Mouse (Mus musculus): ENCODE data around the gene Polrmt. TPM values are rescaled to one million over a fixed set of nuclear protein-coding genes. Genes with fewer than 3 reads are reported as not detected.

The Polrmt gene
- polyA plus RNA-seq, 1 experiment from 2014 or later = 43.9 TPM

DNA sequence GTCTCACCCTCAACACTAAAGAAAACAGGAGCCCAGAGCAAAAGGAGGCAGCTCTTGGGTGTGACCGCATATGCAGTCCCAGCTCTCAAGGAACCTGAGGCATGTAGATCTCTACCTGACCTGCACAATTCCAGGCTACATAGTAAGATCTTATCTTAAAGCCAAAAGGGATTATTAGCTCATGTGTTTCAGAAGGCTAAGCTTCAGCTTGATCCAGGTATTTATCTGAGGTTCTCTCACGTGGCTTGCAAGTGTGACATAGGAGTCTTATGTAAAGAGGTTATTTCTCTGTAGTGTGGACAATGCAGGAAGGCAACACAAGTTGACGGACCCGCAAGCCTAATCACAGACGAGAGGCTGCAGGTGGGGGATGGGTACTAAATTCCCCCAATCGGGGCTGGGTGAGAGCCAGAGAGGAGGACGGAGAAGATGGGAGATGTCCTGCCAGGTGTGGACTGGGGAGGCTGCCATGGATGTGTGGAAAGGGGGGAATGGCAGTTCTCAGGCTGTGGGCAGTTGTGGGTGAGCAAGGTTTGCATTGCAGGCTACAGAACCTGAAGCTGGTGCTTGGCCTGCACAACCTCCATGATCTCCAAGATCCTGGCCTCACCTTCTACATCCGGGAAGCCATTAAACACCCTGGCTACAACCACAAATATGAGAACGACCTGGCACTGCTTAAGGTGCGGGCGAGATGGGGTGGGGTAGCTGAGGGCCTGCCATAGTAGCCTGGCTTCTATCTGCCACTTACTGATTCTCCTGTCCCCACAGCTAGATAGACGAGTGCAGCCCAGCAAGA lies 52.6 kb downstream of the Polrmt start:
- Histone ChIP-seq H3K27me3 (no peaks in the 10 kb centered on the region), H3K9ac (replicated peaks) (no peak overlapping the region; the same call in 1 of the 2 replicates), H3K4me1 (replicated peaks) (no peaks in the 10 kb centered on the region; the same call in 1 of the 2 replicates), H3K27ac (no peak overlapping the region), H3K4me3 (replicated peaks) (no peak overlapping the region), H3K4me2 (replicated peaks) (no peak overlapping the region), H3K9me3 (no peaks in the 10 kb centered on the region), H3K36me3 (peaks cover 6% of the 10 kb centered on the region)
- ATAC-seq = no peak
- 80% methylated on average over 12 of the region's 12 CpGs for WGBS

DNA sequence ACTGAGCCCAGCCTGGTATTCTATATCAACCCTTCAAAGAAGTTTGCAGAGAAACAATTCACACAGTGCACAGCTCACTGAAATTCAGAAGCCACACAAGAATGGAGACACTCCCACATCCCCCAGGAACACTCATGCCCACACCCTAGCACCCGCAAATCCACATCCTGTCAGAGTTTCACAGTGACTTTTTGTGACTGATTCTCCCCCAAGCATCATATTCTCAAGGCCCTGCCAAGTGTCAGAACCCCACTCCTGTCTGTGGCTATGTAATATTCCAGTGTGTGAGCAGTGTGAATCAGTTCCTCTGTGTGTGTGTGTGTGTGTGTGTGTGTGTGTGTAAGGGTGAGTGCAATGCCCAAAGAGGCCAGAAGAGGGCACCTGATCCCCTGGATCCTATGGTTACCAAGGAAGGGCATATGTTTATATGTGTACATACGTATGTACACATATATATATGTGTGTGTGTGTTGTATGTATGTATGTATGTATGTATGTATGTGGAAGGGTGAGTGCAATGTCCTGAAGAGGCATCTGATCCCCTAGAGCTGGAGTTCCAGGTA lies 54.3 kb downstream of the Polrmt start:
- Histone ChIP-seq H3K27me3 (no peaks in the 10 kb centered on the region), H3K36me3 (peaks cover 23% of the 10 kb centered on the region), H3K4me2 (replicated peaks) (no peak overlapping the region), H3K27ac (no peak overlapping the region), H3K9me3 (no peaks in the 10 kb centered on the region), H3K9ac (replicated peaks) (no peak overlapping the region), H3K4me3 (replicated peaks) (no peak overlapping the region), H3K4me1 (replicated peaks) (no peaks in the 10 kb centered on the region; the same call in 1 of the 2 replicates)
- 93% methylated on average over 2 of the region's 2 CpGs for WGBS
- ATAC-seq = no peak

DNA sequence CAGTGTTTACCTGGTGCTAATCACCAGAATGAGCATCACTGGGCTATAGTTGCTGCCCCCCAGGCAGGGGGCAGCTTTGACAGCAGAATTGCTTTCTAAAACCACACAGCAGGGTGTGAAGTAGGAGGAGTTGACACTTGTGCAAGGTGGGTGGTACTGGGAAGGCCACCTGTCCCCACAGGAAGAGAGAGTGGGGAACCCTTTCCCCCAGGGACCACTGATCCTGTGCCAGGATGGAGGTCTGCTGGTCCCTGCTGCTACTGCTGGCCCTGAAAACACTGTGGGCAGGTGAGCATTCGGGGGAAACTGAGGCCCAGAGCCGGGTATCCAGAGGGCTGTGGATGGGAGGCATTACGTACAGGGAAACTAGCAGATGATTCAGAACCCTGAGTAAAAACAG lies 57.2 kb downstream of the Polrmt start:
- WGBS = 91% methylated on average over 3 of the region's 3 CpGs
- no peak overlapping the region for H3K4me3 ChIP-seq (replicated peaks)
- no peak overlapping the region for H3K4me2 ChIP-seq (replicated peaks)
- H3K27me3 ChIP-seq = no peaks in the 10 kb centered on the region
- peaks cover 4% of the 10 kb centered on the region for H3K4me1 ChIP-seq (replicated peaks)
- H3K9me3 ChIP-seq = no peaks in the 10 kb centered on the region
- no peak for ATAC-seq
- H3K27ac ChIP-seq = no peak overlapping the region
- no peak overlapping the region for H3K9ac ChIP-seq (replicated peaks)
- peaks cover 52% of the 10 kb centered on the region for H3K36me3 ChIP-seq

DNA sequence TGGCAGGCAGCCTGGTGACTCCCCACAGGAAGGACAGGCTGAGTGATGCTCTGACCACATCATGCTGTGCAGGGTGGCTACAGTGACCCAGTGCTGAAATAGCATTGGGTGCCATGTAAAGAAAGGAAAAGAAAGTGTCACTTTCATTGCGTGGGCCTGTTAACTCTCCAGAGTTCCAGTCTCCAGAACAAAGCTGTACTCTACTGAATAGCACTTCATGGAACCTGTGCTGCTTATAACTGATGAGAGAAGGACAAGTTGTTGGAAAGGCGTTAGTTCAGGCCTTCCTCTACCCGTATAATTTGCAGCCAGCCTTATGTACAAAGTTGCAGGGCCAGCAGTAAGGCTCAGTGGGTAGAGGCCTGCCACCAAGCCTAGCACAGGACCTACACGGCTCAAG lies 57.7 kb downstream of the Polrmt start, which contains the start of gene Gzmm:
TSS of gene Gzmm (plus strand) at position 301 of the 400 bp plus-strand sequence.
- 85% methylated on average over 4 of the region's 4 CpGs for WGBS
- no peak for ATAC-seq
- peaks cover 53% of the 10 kb centered on the region for H3K36me3 ChIP-seq
- H3K4me2 ChIP-seq (replicated peaks) = no peak within 1 kb of the TSS
- no peak within 1 kb of the TSS for H3K27ac ChIP-seq
- H3K4me1 ChIP-seq (replicated peaks) = peaks cover 8% of the 10 kb centered on the region
- no peak within 1 kb of the TSS for H3K4me3 ChIP-seq (replicated peaks)
- H3K9ac ChIP-seq (replicated peaks) = no peak within 1 kb of the TSS
- no peaks in the 10 kb centered on the region for H3K27me3 ChIP-seq
- H3K9me3 ChIP-seq = no peaks in the 10 kb centered on the region

DNA sequence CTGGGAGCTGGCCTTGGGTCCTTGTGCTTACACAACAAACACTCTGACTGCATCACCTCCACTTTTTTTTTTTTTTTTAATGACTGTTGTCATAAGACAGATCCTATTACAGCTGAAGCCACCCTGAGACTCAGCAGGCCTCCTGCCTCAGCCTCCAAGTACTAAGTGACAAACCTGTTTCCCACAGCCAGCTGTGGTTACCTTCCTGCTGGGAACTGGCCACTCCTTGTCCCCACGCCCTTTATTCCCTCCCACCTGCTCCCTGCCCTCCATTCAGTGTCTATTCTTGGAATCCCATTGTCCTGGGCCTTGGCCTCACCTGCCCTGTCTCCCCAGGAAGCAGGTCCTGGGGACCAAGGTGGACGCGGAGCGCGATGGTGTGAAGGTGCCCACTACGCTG lies 58.9 kb downstream of the Polrmt start:
- H3K9me3 ChIP-seq = no peaks in the 10 kb centered on the region
- no peak overlapping the region for H3K27ac ChIP-seq
- ATAC-seq = no peak
- WGBS = 97% methylated on average over 6 of the region's 6 CpGs
- no peak overlapping the region for H3K4me3 ChIP-seq (replicated peaks)
- no peak overlapping the region for H3K4me2 ChIP-seq (replicated peaks)
- peaks cover 53% of the 10 kb centered on the region for H3K36me3 ChIP-seq
- H3K27me3 ChIP-seq = no peaks in the 10 kb centered on the region
- H3K9ac ChIP-seq (replicated peaks) = no peak overlapping the region
- peaks cover 20% of the 10 kb centered on the region for H3K4me1 ChIP-seq (replicated peaks)

DNA sequence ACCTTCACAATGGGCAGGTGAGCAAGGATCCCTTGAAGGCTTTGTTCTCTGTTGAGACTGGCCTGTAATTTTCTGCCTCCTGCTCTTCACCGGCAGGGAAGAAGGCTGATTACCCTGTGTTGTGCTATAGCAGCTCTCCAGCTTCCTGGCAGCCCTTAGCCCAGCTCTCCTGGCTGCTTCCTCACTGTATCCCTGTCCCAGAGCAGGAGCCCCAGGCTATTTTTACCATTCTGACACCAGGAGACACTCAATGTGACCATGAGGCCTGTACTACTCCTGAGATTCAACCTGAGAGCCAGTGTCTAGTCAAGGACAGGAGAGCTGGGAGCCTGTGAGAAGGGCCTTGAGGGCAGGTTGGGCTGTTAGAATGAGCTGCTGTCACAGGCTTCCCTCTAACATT lies 59.7 kb downstream of the Polrmt start:
- Histone ChIP-seq H3K27ac (no peak overlapping the region), H3K9me3 (no peaks in the 10 kb centered on the region), H3K4me2 (replicated peaks) (no peak overlapping the region), H3K4me1 (replicated peaks) (peaks cover 20% of the 10 kb centered on the region), H3K36me3 (peaks cover 53% of the 10 kb centered on the region), H3K4me3 (replicated peaks) (no peak overlapping the region), H3K9ac (replicated peaks) (no peak overlapping the region), H3K27me3 (no peaks in the 10 kb centered on the region)
- 100% methylated on average over 1 of the region's 1 CpGs for WGBS
- no peak for ATAC-seq

DNA sequence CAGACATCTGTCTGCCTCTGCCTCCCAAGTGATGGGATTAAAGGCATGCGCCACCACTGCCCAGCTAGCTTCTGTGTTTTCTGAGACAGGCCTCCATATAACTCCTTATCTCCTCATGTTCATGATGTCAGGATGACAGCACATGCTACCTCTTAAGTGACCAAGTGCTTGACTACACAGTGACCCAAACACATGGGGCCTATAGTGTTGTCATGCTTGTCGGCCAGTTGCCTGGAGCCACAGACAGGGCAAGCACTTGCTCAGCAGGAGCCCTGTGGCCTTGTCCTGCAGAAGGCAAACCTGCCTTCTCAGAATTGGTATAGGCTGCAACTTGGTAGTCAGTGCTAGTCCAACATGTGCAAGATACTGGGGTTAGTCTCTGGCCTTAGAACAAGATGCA lies 60.2 kb downstream of the Polrmt start:
- 90% methylated on average over 2 of the region's 2 CpGs for WGBS
- Histone ChIP-seq H3K36me3 (peaks cover 53% of the 10 kb centered on the region), H3K27me3 (no peaks in the 10 kb centered on the region)

More for the DNA sequence above, 60.2 kb downstream of the Polrmt start:
- Histone ChIP-seq H3K9ac (replicated peaks) (no peak overlapping the region), H3K27ac (no peak overlapping the region), H3K4me2 (replicated peaks) (no peak overlapping the region), H3K4me3 (replicated peaks) (no peak overlapping the region), H3K4me1 (replicated peaks) (peaks cover 22% of the 10 kb centered on the region), H3K9me3 (no peaks in the 10 kb centered on the region)
- no peak for ATAC-seq

Other genes starting within 250 kb of the Polrmt start
- gene Plpp2, start 212.8 kb downstream of the Polrmt start, polyA plus RNA-seq (2015; fragmentation: Nextera tagmentation; extraction: Ambion mirVana) = 9.5 and 10.5 TPM in 2 replicates
- gene Mier2, start 191.4 kb downstream of the Polrmt start, polyA plus RNA-seq (2015; fragmentation: Nextera tagmentation; extraction: Ambion mirVana) = 50.4 and 61.4 TPM in 2 replicates
- not detected in 2 replicates for gene Theg, start 159.2 kb downstream of the Polrmt start, polyA plus RNA-seq (2015; fragmentation: Nextera tagmentation; extraction: Ambion mirVana)
- gene C2cd4c, start 132.6 kb downstream of the Polrmt start, polyA plus RNA-seq (2015; fragmentation: Nextera tagmentation; extraction: Ambion mirVana) = 0.24 and 0.28 TPM in 2 replicates
- 18.4 and 20.5 TPM in 2 replicates for gene Shc2, start 108.7 kb downstream of the Polrmt start, polyA plus RNA-seq (2015; fragmentation: Nextera tagmentation; extraction: Ambion mirVana)
- gene Odf3l2, start 100.8 kb downstream of the Polrmt start, polyA plus RNA-seq (2015; fragmentation: Nextera tagmentation; extraction: Ambion mirVana) = 0.27 TPM in 1 of 2 replicates, not detected in the other
- 0.50 and 0.90 TPM in 2 replicates for gene Madcam1, start 82.0 kb downstream of the Polrmt start, polyA plus RNA-seq (2015; fragmentation: Nextera tagmentation; extraction: Ambion mirVana)
- 80.8 and 84.1 TPM in 2 replicates for gene Tpgs1, start 77.2 kb downstream of the Polrmt start, polyA plus RNA-seq (2015; fragmentation: Nextera tagmentation; extraction: Ambion mirVana)
- 109 and 110 TPM in 2 replicates for gene Cdc34, start 64.4 kb downstream of the Polrmt start, polyA plus RNA-seq (2015; fragmentation: Nextera tagmentation; extraction: Ambion mirVana)
- 1.4 and 1.7 TPM in 2 replicates for gene Gzmm, start 57.6 kb downstream of the Polrmt start, polyA plus RNA-seq (2015; fragmentation: Nextera tagmentation; extraction: Ambion mirVana)
- 564 and 608 TPM in 2 replicates for gene Bsg, start 42.1 kb downstream of the Polrmt start, polyA plus RNA-seq (2015; fragmentation: Nextera tagmentation; extraction: Ambion mirVana)
- 0.18 and 0.43 TPM in 2 replicates for gene Hcn2, start 29.9 kb downstream of the Polrmt start, polyA plus RNA-seq (2015; fragmentation: Nextera tagmentation; extraction: Ambion mirVana)
- 1.1 and 1.3 TPM in 2 replicates for gene Fgf22, start 8.5 kb upstream of the Polrmt start, polyA plus RNA-seq (2015; fragmentation: Nextera tagmentation; extraction: Ambion mirVana)
- 71.5 and 82.3 TPM in 2 replicates for gene Rnf126, start 20.4 kb upstream of the Polrmt start, polyA plus RNA-seq (2015; fragmentation: Nextera tagmentation; extraction: Ambion mirVana)
- 0.63 and 1.1 TPM in 2 replicates for gene Fstl3, start 30.7 kb upstream of the Polrmt start, polyA plus RNA-seq (2015; fragmentation: Nextera tagmentation; extraction: Ambion mirVana)
- not detected in 2 replicates for gene Prss57, start 44.4 kb upstream of the Polrmt start, polyA plus RNA-seq (2015; fragmentation: Nextera tagmentation; extraction: Ambion mirVana)
- gene Palm, start 47.0 kb upstream of the Polrmt start, polyA plus RNA-seq (2015; fragmentation: Nextera tagmentation; extraction: Ambion mirVana) = 246 and 261 TPM in 2 replicates
- gene Misp, start 74.4 kb upstream of the Polrmt start, polyA plus RNA-seq (2015; fragmentation: Nextera tagmentation; extraction: Ambion mirVana) = 0.36 and 0.85 TPM in 2 replicates
- gene Ptbp1, start 107.8 kb upstream of the Polrmt start, polyA plus RNA-seq (2015; fragmentation: Nextera tagmentation; extraction: Ambion mirVana) = 106 and 116 TPM in 2 replicates
- gene Prtn3, start 127.9 kb upstream of the Polrmt start, polyA plus RNA-seq (2015; fragmentation: Nextera tagmentation; extraction: Ambion mirVana) = 14.9 and 16.9 TPM in 2 replicates
- gene Plppr3, start 128.1 kb upstream of the Polrmt start, polyA plus RNA-seq (2015; fragmentation: Nextera tagmentation; extraction: Ambion mirVana) = 426 and 432 TPM in 2 replicates
- not detected in 2 replicates for gene Elane, start 139.7 kb upstream of the Polrmt start, polyA plus RNA-seq (2015; fragmentation: Nextera tagmentation; extraction: Ambion mirVana)
- gene Cfd, start 144.3 kb upstream of the Polrmt start, polyA plus RNA-seq (2015; fragmentation: Nextera tagmentation; extraction: Ambion mirVana) = not detected in 2 replicates
- gene Med16, start 162.3 kb upstream of the Polrmt start, polyA plus RNA-seq (2015; fragmentation: Nextera tagmentation; extraction: Ambion mirVana) = 62.9 and 69.1 TPM in 2 replicates
- gene Gm26602, start 164.3 kb upstream of the Polrmt start, polyA plus RNA-seq (2015; fragmentation: Nextera tagmentation; extraction: Ambion mirVana) = 17.5 and 34.1 TPM in 2 replicates
- gene Kiss1r, start 170.4 kb upstream of the Polrmt start, polyA plus RNA-seq (2015; fragmentation: Nextera tagmentation; extraction: Ambion mirVana) = 2.2 and 2.3 TPM in 2 replicates
- 231 TPM in 2 replicates for gene R3hdm4, start 174.6 kb upstream of the Polrmt start, polyA plus RNA-seq (2015; fragmentation: Nextera tagmentation; extraction: Ambion mirVana)
- gene Arid3a, start 180.5 kb upstream of the Polrmt start, polyA plus RNA-seq (2015; fragmentation: Nextera tagmentation; extraction: Ambion mirVana) = 3.8 and 3.9 TPM in 2 replicates
- 76.7 and 78.4 TPM in 2 replicates for gene Wdr18, start 213.6 kb upstream of the Polrmt start, polyA plus RNA-seq (2015; fragmentation: Nextera tagmentation; extraction: Ambion mirVana)
- 0.24 and 0.57 TPM in 2 replicates for gene Grin3b, start 224.1 kb upstream of the Polrmt start, polyA plus RNA-seq (2015; fragmentation: Nextera tagmentation; extraction: Ambion mirVana)
- gene Tmem259, start 237.7 kb upstream of the Polrmt start, polyA plus RNA-seq (2015; fragmentation: Nextera tagmentation; extraction: Ambion mirVana) = 13.7 and 16.7 TPM in 2 replicates
- gene Cnn2, start 242.0 kb upstream of the Polrmt start, polyA plus RNA-seq (2015; fragmentation: Nextera tagmentation; extraction: Ambion mirVana) = 29.5 and 37.1 TPM in 2 replicates
- 5.4 and 5.8 TPM in 2 replicates for gene Abca7, start 249.9 kb upstream of the Polrmt start, polyA plus RNA-seq (2015; fragmentation: Nextera tagmentation; extraction: Ambion mirVana)